ENCODE assay signal across 8 mouse cellular contexts in the genomic region with DNA sequence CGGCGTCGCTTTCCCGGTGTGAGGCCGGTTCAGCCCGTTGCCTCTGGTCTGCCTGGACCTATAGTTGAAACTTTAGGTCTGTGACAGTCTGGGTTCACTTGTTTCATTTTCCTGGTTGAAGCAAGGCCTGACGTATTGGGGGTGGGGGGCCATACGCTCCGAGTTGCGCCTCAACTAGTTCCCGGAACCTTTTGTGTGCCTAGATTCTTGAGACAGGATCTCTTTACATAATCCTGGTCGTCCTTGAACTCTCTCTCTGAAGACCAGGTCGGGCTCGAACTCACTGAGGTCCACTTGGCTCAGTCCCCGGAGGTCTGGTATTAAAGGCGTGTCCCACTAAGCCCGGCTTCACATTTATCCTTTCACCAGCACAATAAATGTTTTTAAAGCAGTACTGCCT. TPM values are rescaled to one million over a fixed set of nuclear protein-coding genes. Genes with fewer than 3 reads are reported as not detected.
A peak's percentile ranks its signal among the peaks of the same experiment; 100 is the strongest.
DNase-seq lines count a peak whose midpoint lies in the region; ATAC-seq and TF ChIP-seq lines count a peak whose summit lies in the region.

No protein-coding gene starts in this region.

- H3K27ac ChIP-seq in heart, embryonic 13.5 days (replicated peaks) = peak overlapping the region; percentile 86
- peak overlapping the region; percentile 93 for H3K27ac ChIP-seq in ES-E14 (ENCODE audit: insufficient read depth, low read depth, low read length, poor library complexity, severe bottlenecking)
- H3K27ac ChIP-seq in forebrain, embryonic 16.5 days (ENCODE audit: low read length) = peak overlapping the region; percentile 78
- H3K27ac ChIP-seq in midbrain, embryonic 10.5 days (replicated peaks) = peak overlapping the region; percentile 96

- peaks cover 19% of the 10 kb centered on the region for H3K36me3 ChIP-seq in heart, embryonic 13.5 days
- H3K36me3 ChIP-seq in ES-E14 (ENCODE audit: control insufficient read depth, insufficient read depth, low read length, poor library complexity, severe bottlenecking) = peaks cover 22% of the 10 kb centered on the region
- H3K36me3 ChIP-seq in forebrain, embryonic 16.5 days (ENCODE audit: control insufficient read depth, insufficient read depth) = peaks cover 5% of the 10 kb centered on the region; the same call in 1 of the 2 replicates
- H3K36me3 ChIP-seq in midbrain, embryonic 10.5 days = peaks cover 19% of the 10 kb centered on the region

- peak overlapping the region; percentile 73 for H3K4me3 ChIP-seq in heart, embryonic 13.5 days
- H3K4me3 ChIP-seq in ES-E14 (ENCODE audit: insufficient read depth in 1 of 2, low read depth in 1 of 2, low read length in 2 of 2, poor library complexity in 1 of 2, severe bottlenecking in 1 of 2) = peak overlapping the region; percentile 94 to 98
- peak overlapping the region; percentile 87 for H3K4me3 ChIP-seq in forebrain, embryonic 16.5 days (replicated peaks; ENCODE audit: low read length)
- H3K4me3 ChIP-seq in midbrain, embryonic 10.5 days = peak overlapping the region; percentile 78

- H3K9ac ChIP-seq in heart, embryonic 13.5 days = peak overlapping the region; percentile 87
- H3K9ac ChIP-seq in ES-E14 (ENCODE audit: insufficient read depth, low read depth, low read length, poor library complexity, severe bottlenecking) = peak overlapping the region; percentile 97
- H3K9ac ChIP-seq in forebrain, embryonic 16.5 days (replicated peaks; ENCODE audit: low read depth, low read length) = peak overlapping the region; percentile 66

- H3K4me2 ChIP-seq in heart, embryonic 13.5 days = peak overlapping the region; percentile 88
- H3K4me2 ChIP-seq in forebrain, embryonic 16.5 days (ENCODE audit: low read length) = peak overlapping the region; percentile 94

- no peak for DNase-seq in heart, postnatal 25 days (ENCODE audit: low spot score)
- DNase-seq in ES-E14 (ENCODE audit: low read depth, low spot score) = no peak
- no peak for DNase-seq in midbrain, embryonic 10.5 days (ENCODE audit: low spot score)
- DNase-seq in embryo, embryonic 11 days = no peak
- no peak for DNase-seq in thymus, postnatal 14 days
- no peak for DNase-seq in left cerebral cortex, adult 18-20 months (ENCODE audit: low spot score in 2 of 2)

- ATAC-seq in heart, embryonic 13.5 days (ENCODE audit: extremely low read depth, insufficient number of reproducible peaks, low FRiP score, low TSS enrichment) = no peak
- ATAC-seq in forebrain, embryonic 16.5 days = no peak

- peaks cover 23% of the 10 kb centered on the region for H3K4me1 ChIP-seq in heart, embryonic 13.5 days
- H3K4me1 ChIP-seq in ES-E14 (ENCODE audit: control insufficient read depth in 2 of 2, insufficient read depth in 2 of 2, low read length in 2 of 2, poor library complexity in 1 of 2) = peaks cover 10 to 11% of the 10 kb centered on the region in 2 experiments; a peak in 3 of 4 replicates
- H3K4me1 ChIP-seq in forebrain, embryonic 16.5 days (replicated peaks; ENCODE audit: control insufficient read depth, insufficient read depth, low read length) = peaks cover 11% of the 10 kb centered on the region
- peaks cover 17% of the 10 kb centered on the region for H3K4me1 ChIP-seq in midbrain, embryonic 10.5 days

- no peaks in the 10 kb centered on the region for H3K27me3 ChIP-seq in heart, embryonic 13.5 days (replicated peaks)
- H3K27me3 ChIP-seq in forebrain, embryonic 16.5 days (replicated peaks; ENCODE audit: control insufficient read depth, insufficient read depth, low read length) = no peaks in the 10 kb centered on the region
- H3K27me3 ChIP-seq in midbrain, embryonic 10.5 days (ENCODE audit: low read depth, poor library complexity, severe bottlenecking) = no peaks in the 10 kb centered on the region

- intact Hi-C loops in heart, postnatal 25 days (cut with DNase I) = loop anchor here (2.0 kb wide), 1 partner anchor 17 kb away; the partner anchor contains the start of gene Pkn1

- no peaks in the 10 kb centered on the region for H3K9me3 ChIP-seq in heart, embryonic 13.5 days
- no peaks in the 10 kb centered on the region for H3K9me3 ChIP-seq in ES-E14 (ENCODE audit: control insufficient read depth, insufficient read depth, low read depth, low read length)
- H3K9me3 ChIP-seq in forebrain, embryonic 16.5 days (ENCODE audit: control insufficient read depth, low read length) = no peaks in the 10 kb centered on the region
- H3K9me3 ChIP-seq in midbrain, embryonic 10.5 days (replicated peaks) = no peaks in the 10 kb centered on the region

- in situ Hi-C loops in ES-E14 (cut with MboI; ENCODE audit: low sequenced_read_pairs in 2 of 2, unreplicated experiment in 2 of 2) = no loop called here

- 1% methylated on average over 17 of the region's 17 CpGs for WGBS in heart, embryonic 13.5 days
- under 1% methylated on average over 17 of the region's 17 CpGs for WGBS in forebrain, embryonic 16.5 days
- 2% methylated on average over 17 of the region's 17 CpGs for WGBS in midbrain, embryonic 10.5 days

TF ChIP-seq in ES-E14, 5 proteins besides CTCF, POLR2A, EP300 and RAD21:
- TF ChIP-seq ZC3H11A (IDR thresholded peaks at IDR 0.05; ENCODE audit: borderline replicate concordance, low read depth, low read length) (no peak), ZNF384 (IDR thresholded peaks at IDR 0.05; ENCODE audit: low read depth, low read length) (no peak), HCFC1 (IDR thresholded peaks at IDR 0.05; ENCODE audit: borderline replicate concordance, insufficient read depth, low read length) (no peak), MAFK (IDR thresholded peaks at IDR 0.05; ENCODE audit: insufficient read depth, low read depth, low read length) (no peak), CHD2 (IDR thresholded peaks at IDR 0.05; ENCODE audit: low read depth, low read length) (no peak)

RNA-seq across cellular contexts. Expression of gene Ddx39, which starts 0.8 kb away (rescaled TPM):
- polyA plus RNA-seq in heart, embryonic 13.5 days (2015; fragmentation: Nextera tagmentation; extraction: Ambion mirVana) = 133 and 152 TPM in 2 replicates
- total RNA-seq in heart, postnatal 25 days (2021) = 10 to 100 TPM; 20.0 to 21.6 TPM
- 274 and 324 TPM in 2 replicates for total RNA-seq in ES-E14 (2012; rRNA removed)
- 116 TPM in 2 replicates for polyA plus RNA-seq in forebrain, embryonic 16.5 days (2015; fragmentation: Nextera tagmentation; extraction: Ambion mirVana)
- polyA plus RNA-seq in midbrain, embryonic 10.5 days (2016; fragmentation: Nextera tagmentation; extraction: Ambion mirVana) = 314 and 357 TPM in 2 replicates
- total RNA-seq in left cerebral cortex, adult 18-20 months (2021) = 10 to 100 TPM; 14.6 to 19.2 TPM

RNA-seq across cellular contexts. Expression of gene Pkn1, which starts 16.8 kb away (rescaled TPM):
- polyA plus RNA-seq in heart, embryonic 13.5 days (2015; fragmentation: Nextera tagmentation; extraction: Ambion mirVana) = 19.5 and 20.0 TPM in 2 replicates
- 10 to 100 TPM; 58.6 to 58.8 TPM for total RNA-seq in heart, postnatal 25 days (2021)
- 24.7 and 33.2 TPM in 2 replicates for total RNA-seq in ES-E14 (2012; rRNA removed)
- polyA plus RNA-seq in forebrain, embryonic 16.5 days (2015; fragmentation: Nextera tagmentation; extraction: Ambion mirVana) = 30.7 and 36.0 TPM in 2 replicates
- 22.8 and 27.0 TPM in 2 replicates for polyA plus RNA-seq in midbrain, embryonic 10.5 days (2016; fragmentation: Nextera tagmentation; extraction: Ambion mirVana)
- total RNA-seq in left cerebral cortex, adult 18-20 months (2021) = 10 to 100 TPM; 53.9 to 65.2 TPM

RNA-seq across cellular contexts. Expression of gene Adgre5, which starts 25.4 kb away (rescaled TPM):
- 25.0 and 28.4 TPM in 2 replicates for polyA plus RNA-seq in heart, embryonic 13.5 days (2015; fragmentation: Nextera tagmentation; extraction: Ambion mirVana)
- total RNA-seq in heart, postnatal 25 days (2021) = 10 to 100 TPM; 39.4 to 56.9 TPM
- 92.2 and 135 TPM in 2 replicates for total RNA-seq in ES-E14 (2012; rRNA removed)
- 8.1 and 10.8 TPM in 2 replicates for polyA plus RNA-seq in forebrain, embryonic 16.5 days (2015; fragmentation: Nextera tagmentation; extraction: Ambion mirVana)
- 8.0 and 13.4 TPM in 2 replicates for polyA plus RNA-seq in midbrain, embryonic 10.5 days (2016; fragmentation: Nextera tagmentation; extraction: Ambion mirVana)
- total RNA-seq in left cerebral cortex, adult 18-20 months (2021) = 10 to 100 TPM; 11.8 TPM

RNA-seq across cellular contexts. Expression of gene Ptger1, which starts 49.3 kb away (rescaled TPM):
- polyA plus RNA-seq in heart, embryonic 13.5 days (2015; fragmentation: Nextera tagmentation; extraction: Ambion mirVana) = 0.35 and 0.41 TPM in 2 replicates
- total RNA-seq in heart, postnatal 25 days (2021) = under 1 TPM; 0.25 to 0.34 TPM
- total RNA-seq in ES-E14 (2012; rRNA removed) = 1.7 and 2.4 TPM in 2 replicates
- polyA plus RNA-seq in forebrain, embryonic 16.5 days (2015; fragmentation: Nextera tagmentation; extraction: Ambion mirVana) = 0.45 and 1.3 TPM in 2 replicates
- polyA plus RNA-seq in midbrain, embryonic 10.5 days (2016; fragmentation: Nextera tagmentation; extraction: Ambion mirVana) = 0.29 and 0.38 TPM in 2 replicates
- 1 to 10 TPM; 1.2 to 1.6 TPM for total RNA-seq in left cerebral cortex, adult 18-20 months (2021)

Comparison
In these comparisons a context has a peak if more than half of its experiments do, and no peak if none do; other contexts are left out.
1. RNA of gene Ddx39, which starts 0.8 kb away (total RNA-seq): 274 to 324 TPM in ES-E14; 20.0 to 21.6 TPM in heart, postnatal 25 days and 14.6 to 19.2 TPM in left cerebral cortex, adult 18-20 months; every median in the first group is over 10 times any median in the second.
2. Peak in every context shown above with its lines, with median percentiles within 50 percentile points of each other: H3K27ac ChIP-seq, H3K4me3 ChIP-seq and H3K9ac ChIP-seq.